Mouse (Mus musculus) G1E (cell line): Measurements from ENCODE around the gene Mrpl23.

Experiments
- CTCF ChIP-seq: IDR thresholded peaks from 2 replicates; pipeline ENCODE4 v1.5.1; 2012; ENCODE audit warnings: low read depth, low read length, inconsistent platforms, mixed read lengths
- GATA1 ChIP-seq: IDR thresholded peaks from 2 replicates; pipeline ENCODE4 v1.6.1; 2012; ENCODE audit warnings: borderline replicate concordance, low read length, inconsistent platforms, mixed read lengths
- POLR2AphosphoS5 ChIP-seq: IDR thresholded peaks from 2 replicates; pipeline ENCODE4 v1.6.1; 2012; ENCODE audit warnings: low read depth, low read length, inconsistent platforms; ENCODE audit not compliant: insufficient replicate concordance
- TAL1 ChIP-seq: conservative IDR thresholded peaks from 2 replicates; pipeline ENCODE4 v1.6.1; 2012; ENCODE audit warnings: low read depth, low read length, inconsistent platforms, mixed read lengths

DNA sequence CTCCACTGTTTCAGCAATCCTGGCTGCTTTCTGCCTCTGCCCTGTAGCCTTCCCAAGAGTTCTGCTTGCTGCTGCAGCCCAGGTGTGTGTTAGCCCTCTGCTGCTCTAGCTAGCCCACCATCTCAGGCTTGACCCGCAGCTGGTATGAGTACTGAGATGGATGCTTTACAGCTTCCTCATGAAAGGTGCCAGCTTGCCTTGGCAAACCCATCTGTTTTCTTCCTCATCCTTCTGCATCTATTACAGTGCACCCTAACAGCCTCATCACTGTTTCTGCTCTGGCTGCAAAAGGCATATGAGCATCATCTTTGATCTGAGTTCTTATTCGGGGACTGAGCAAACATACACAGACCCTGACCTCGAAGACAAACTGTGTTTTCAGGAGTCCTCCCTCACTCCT is 53.4 kb downstream of the Mrpl23 start:
- TF ChIP-seq CTCF (no peak), GATA1 (no peak), TAL1 (no peak), POLR2AphosphoS5 (no peak)
